Mouse (Mus musculus) embryo, embryonic 11 days (tissue): ENCODE data around the gene Cdh26.

Experiments
- DNase-seq: peaks from one replicate; pipeline ENCODE4 v3.0.0-alpha.2; 2015

The Cdh26 gene

GRCm38 (mm10) chr2:178430231-178430630, at the start of gene Cdh26:
Cdh26 (plus strand) TSS chr2:178430531.
- no peak for DNase-seq

- DNase-seq, result no peak
Measured at GRCm38 (mm10) chr2:178407053-178407815, 23.1 kb upstream of the Cdh26 start, which contains the start of gene Sycp2. Sycp2 (minus strand) TSS chr2:178407685.

GRCm38 (mm10) chr2:178409024-178409423, 21.3 kb upstream of the Cdh26 start:
- no peak for DNase-seq

- DNase-seq, result no peak
Measured at GRCm38 (mm10) chr2:178410286-178410685, 20.0 kb upstream of the Cdh26 start.

GRCm38 (mm10) chr2:178412598-178412997, 17.7 kb upstream of the Cdh26 start:
- DNase-seq, result no peak

- no peak for DNase-seq
Measured at GRCm38 (mm10) chr2:178413081-178413480, 17.2 kb upstream of the Cdh26 start.

- DNase-seq, result peak; percentile 44
Measured at GRCm38 (mm10) chr2:178413481-178414260, 16.7 kb upstream of the Cdh26 start.

GRCm38 (mm10) chr2:178414261-178415149, 15.8 kb upstream of the Cdh26 start, which contains the start of the genes Ppp1r3d and Fam217b:
Ppp1r3d (minus strand) TSS chr2:178414472.
Fam217b (plus strand) TSS chr2:178414524.
- peak; percentile 80 for DNase-seq

- no peak for DNase-seq
Measured at GRCm38 (mm10) chr2:178415150-178415448, 15.2 kb upstream of the Cdh26 start.

- DNase-seq, result no peak
Measured at GRCm38 (mm10) chr2:178416427-178416826, 13.9 kb upstream of the Cdh26 start.

- DNase-seq, result no peak
Measured at GRCm38 (mm10) chr2:178416970-178417369, 13.4 kb upstream of the Cdh26 start.

- DNase-seq, result no peak
Measured at GRCm38 (mm10) chr2:178420576-178420975, 9.8 kb upstream of the Cdh26 start.

- no peak for DNase-seq
Measured at GRCm38 (mm10) chr2:178421603-178422002, 8.7 kb upstream of the Cdh26 start.

GRCm38 (mm10) chr2:178422186-178422585, 8.1 kb upstream of the Cdh26 start:
- peak; percentile 64 for DNase-seq

GRCm38 (mm10) chr2:178423223-178423622, 7.1 kb upstream of the Cdh26 start:
- DNase-seq, result no peak

GRCm38 (mm10) chr2:178426229-178426628, 4.1 kb upstream of the Cdh26 start:
- peak; percentile 66 for DNase-seq

- no peak for DNase-seq
Measured at GRCm38 (mm10) chr2:178427181-178427580, 3.1 kb upstream of the Cdh26 start.

- no peak for DNase-seq
Measured at GRCm38 (mm10) chr2:178428183-178428582, 2.1 kb upstream of the Cdh26 start.

GRCm38 (mm10) chr2:178428676-178429075, 1.7 kb upstream of the Cdh26 start:
- no peak for DNase-seq

GRCm38 (mm10) chr2:178429426-178429825, 905 bp upstream of the Cdh26 start:
- DNase-seq, result no peak

GRCm38 (mm10) chr2:178433495-178433894, 3.2 kb downstream of the Cdh26 start:
- no peak for DNase-seq

GRCm38 (mm10) chr2:178433903-178434302, 3.6 kb downstream of the Cdh26 start:
- no peak for DNase-seq

GRCm38 (mm10) chr2:178437311-178437710, 7.0 kb downstream of the Cdh26 start:
- DNase-seq, result no peak
